Mouse (Mus musculus) cerebellum, postnatal 36 days (tissue): ENCODE results near the gene Tox4.

Experiments used
- DNase-seq, 2 experiments: peaks; one replicate each; pipeline ENCODE4 v3.0.0; 2021 to 2022; ENCODE audit warnings: mixed read lengths in 2 of 2

Gene Tox4

DNA sequence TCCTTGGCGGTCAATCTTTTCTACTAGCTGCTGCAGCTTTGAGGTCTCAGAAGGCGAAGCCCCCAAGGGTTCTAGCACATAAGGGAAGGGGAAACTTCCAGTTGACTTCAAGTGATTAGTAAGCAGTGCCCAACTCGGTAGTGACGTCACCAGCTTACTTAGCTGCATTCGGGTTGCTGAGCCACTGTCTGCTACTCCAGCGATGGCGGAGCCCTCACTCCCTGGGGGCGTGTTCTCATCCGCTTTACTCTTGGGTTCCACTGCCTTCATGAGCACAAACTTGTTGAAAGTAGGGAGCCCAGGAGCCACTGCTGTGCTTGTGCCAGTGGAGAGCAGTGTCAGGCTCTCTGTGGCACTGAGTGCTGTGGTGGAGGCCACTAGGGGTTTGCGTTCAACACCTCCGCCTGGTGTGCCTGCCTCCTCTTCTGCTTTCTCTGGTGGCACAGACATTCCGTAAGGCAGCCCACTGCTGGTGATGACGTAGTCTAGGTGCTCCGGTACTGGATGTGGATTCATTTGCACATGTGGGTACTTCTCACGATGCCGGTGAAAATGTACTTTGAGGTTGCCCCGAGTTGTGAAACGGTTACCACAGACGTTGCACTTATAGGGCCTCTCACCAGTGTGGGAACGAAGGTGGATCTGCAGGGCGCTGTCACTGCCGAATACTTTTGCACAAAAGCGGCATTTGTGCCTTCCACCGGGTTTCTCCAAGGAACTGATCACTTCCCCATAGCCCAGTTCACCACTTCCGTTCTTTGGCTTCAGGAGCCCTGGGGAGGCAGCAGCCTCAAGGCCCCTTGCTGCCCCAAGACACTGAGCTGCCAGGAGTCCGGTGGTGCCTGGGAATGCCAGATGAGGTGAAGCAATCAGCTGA lies 35.2 kb downstream of the Tox4 start:
- no peak for DNase-seq

DNA sequence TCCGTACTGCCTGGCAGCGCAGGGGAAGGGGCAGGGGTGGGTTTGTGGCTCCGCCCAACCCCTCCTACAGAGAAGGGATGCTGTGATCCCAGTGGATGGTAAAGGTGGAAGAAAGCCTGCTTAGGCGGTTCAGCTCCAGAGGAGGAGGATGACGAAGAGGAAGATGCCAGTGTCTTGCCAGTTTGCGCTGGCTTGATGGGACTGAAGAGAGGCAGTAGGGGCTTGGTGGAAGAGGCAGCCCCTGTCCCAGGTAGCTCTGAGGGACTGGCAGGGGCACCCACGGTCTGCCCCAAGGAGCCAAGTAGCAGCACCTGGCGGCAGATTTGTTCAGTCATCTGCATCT lies 35.8 kb downstream of the Tox4 start:
- DNase-seq, result peak in 1 of 2 experiments; percentile 16

DNA sequence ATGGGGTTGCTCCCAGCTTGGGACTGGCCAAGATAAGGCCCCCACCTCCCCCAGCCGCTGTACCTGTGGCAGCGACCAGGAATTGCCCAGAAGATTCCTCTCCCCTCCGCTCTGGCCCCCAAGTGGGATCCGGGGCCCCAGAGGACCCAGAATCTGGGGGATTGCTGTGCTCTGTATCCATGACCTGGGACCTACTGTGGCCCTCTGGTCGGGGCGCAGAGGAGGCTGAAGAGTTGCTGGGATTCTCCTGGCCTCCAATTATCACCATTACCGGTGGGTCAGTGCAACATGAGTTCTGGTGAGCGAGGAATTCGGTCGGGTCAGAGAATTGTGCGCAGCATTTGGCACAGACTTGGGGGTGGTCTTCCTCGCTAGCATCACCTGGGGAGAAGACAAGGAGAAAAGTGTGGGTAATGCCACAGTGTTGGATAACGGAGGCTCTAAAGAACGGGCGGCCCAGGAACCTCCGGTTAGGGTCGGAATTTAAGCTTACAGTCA lies 36.4 kb downstream of the Tox4 start:
- peak in 1 of 2 experiments; percentile 13 for DNase-seq

DNA sequence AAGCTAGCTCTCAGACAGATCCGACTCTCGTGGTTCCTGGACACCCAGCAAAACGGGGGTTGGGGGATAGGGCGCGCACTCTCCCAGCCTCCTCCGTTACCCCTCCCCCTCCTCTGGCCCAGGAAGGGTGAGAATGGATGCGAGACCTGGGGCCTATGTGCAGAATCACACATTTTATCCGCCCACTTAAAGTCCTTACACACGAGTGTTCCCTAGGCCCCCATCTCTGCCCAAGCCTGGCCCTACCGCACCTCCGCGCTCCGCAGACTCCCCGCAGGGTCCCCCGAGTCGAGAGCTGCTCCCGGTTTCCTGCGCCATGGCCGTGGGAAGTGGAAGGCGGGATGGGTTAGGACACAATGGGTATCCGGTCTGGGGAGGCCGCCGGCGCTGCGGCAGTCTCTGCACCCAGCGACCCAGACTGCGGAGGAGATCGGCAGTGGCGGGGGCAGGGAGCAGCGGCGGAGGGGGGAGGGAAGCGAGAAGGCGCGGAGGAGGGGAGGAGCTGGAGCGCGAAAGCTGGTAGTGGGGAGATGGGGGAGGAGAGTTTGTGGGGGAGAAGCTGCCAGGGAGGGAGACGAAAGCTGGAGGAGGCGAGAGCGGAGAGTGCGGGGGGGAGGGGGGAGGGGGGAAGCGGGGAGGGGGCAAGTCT lies 37.0 kb downstream of the Tox4 start:
- peak; percentile 69 to 77 for DNase-seq

DNA sequence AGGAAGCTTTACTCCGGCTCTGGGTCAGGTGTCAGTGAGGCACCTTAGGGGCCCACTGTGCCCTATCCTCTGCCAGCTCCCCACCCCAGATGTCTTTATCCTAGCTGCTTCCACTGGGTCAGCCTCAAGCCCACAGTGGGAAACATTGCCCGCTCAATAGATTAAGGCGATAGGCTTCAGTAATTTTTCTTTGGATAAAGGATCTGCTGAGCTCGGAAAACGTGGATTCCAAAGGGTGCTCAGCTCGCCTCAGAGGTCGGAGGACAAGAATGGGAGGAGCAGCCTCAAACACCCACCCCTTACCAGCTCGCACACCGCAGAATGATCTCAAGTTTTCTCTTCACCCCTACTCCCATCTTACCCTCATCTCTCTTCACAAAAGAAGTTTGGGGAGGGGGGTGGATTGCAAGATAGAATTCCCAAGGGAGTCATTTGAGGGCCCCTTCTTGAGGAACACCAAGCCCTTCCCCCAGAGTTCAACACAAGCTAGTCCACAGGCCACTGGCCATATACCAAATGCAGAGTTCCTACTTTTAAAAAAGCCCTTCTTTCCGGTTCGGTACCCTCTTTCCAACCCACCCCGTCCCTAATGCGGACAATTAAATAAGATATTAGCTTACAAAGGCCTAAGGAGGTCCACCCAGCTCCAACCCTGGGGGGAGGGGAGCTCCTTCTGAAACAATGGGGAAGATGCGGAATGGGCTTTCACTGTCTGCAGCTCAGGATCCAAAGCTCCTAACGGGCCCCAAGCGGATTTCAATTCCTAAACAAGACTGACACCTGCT lies 37.7 kb downstream of the Tox4 start:
- peak; percentile 27 to 50 for DNase-seq

DNA sequence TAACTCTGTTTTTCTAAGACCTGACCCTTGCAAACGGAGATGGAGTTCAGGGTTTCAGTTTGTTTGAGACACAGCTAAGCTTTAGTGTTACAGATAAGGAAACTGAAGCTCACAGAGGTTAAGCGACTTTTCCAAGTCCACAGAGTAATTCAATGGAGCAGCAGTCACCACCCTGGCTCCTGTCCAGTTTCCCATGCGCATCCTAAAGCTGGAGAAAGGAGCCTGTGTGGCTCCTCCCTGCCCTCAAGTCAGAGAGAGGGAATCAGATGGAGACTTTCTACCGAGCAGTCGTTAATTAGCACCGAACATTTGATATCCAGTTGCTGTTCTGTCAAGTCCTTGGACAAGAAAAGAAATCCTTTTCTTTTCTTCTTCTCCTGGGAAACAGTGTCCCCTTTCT lies 40.4 kb downstream of the Tox4 start:
- DNase-seq, result no peak

DNA sequence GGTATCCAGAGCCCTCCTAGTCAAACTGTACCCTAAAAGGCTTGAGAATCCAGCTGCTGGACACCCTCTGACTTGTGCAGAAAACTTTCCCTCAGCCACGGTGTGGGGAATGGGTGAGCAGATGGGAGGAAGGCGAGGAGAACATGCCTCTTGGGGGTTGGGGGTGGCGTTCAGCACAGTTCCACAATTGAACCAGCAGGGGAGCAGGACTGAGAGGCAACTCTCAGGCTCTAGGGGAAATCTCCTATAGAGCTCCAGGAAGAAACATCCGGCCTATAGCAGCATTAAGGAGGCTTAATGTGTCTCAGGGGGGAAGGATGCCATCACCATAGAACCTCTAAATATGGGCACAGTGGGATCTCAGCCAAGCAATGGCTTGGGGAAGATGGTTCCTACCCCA lies 46.9 kb downstream of the Tox4 start:
- no peak for DNase-seq

DNA sequence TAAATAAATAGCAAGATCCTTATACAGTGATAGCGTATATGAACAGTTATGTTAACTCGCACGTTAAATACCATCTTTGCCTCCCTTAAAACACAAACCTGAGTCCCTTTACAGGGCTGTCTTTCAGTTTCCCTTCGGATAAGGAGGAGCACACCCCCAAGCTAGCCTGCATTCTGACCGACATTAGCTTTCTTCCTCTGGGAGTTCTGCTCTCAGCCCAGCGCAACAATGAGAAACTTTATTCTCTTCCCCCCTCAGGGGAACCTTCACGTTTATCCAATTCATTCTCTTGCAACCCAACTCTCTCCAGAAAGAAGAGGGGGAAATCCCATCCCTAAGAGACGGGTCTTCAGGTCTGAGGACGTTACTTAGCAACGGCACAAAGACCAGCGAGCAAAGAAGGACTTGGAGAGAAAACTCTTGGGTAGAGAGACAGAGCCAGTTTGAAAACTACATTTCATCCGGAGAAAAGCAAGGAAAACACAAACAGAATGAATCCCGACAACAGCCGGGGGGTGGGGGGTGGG lies 48.5 kb downstream of the Tox4 start:
- no peak for DNase-seq

DNA sequence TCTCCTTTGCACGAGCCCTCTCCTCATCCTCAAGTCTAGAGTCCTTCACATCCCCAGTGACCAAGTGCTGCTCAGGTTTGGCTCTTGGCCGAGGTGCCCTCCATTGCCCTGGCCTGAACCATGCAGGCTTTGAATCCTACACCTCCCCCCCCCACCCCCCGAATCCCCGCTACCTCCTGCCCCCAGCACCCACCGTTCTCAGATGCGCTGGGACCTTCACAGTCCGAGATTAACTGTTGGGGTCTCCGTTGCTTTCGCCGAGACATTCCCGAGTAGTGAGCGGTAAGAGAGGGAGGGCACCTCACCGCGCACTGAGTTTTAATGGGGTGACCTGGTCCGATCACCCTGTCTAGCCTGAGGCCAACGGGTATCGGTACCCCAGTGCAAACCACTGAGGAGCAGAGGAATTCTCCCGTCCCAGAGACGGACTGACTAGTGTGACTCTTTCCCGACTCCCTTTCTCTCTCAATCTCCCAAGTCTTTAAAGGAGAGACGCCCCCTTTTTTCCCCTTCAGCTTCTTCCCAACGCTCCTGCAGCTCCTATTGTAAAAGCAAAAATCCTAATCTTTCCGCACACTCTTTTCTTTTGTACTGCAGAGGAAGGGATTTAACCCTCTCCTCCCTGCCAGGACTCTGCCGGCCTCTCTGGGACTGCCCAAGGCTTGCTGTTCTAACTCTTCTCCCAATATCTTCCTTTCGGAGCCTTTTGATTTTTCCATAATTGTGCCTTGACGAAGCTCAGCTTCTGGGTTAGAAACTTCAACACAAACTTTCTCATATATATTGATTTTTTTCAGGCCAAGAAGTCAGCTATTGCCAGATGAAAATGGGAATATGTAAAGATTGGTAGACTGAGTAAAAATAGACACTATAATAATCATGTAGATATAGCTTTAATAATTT lies 49.2 kb downstream of the Tox4 start, which contains the start of gene Sall2:
Gene Sall2, minus strand, starts transcription at position 853 of the 903 bp plus-strand sequence.
- no peak for DNase-seq

DNA sequence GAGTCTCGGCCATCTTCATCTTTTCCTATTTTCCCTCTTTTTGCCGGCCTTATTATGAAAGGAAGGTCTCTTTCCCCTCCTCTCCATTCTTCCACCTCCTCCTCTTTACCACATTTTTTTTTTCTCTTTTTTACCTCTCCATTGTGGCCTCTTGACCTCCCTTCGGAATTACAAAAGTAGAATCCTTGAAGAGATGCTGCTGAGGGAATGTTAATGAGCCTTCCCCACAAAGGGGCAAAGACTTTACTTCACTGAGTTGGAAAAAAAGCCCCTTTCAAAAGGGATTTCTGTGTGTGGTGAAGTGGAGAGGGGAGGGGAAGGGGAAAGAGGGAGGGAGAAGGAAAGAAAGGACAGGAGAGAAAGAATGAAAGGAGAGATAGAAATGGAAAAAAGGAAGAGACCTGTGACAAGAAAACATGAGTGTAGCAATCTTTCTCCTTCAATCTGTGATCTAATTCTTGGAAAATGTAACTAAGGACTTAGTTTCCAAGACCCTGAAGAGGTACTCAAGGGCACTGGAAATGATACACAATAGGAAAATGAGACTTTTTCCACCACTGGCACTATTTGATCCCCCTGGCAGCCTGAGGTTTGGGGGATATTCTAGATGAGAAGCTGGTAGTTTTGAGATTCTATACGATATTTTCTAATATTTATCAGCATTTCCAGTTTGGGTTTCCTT lies 52.3 kb downstream of the Tox4 start:
- no peak for DNase-seq

DNA sequence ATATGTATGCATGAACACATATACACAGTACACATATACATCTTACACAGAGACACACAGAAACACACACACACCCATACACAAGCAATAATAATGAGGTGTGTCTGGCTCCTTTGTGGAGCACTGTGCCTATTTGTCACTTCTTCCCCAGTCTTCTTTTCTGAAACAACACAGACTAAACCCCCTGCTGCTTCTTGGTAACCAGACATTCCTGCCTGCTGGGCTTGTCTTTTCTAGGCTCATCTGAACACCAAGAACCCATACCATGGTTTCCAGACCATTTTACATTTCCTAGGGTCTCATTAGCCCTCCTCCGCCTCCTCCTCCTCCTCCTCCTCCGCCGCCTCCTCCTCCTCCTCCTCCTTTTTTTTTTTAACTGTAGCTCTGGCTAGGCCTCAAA lies 53.2 kb downstream of the Tox4 start:
- DNase-seq, result no peak

DNA sequence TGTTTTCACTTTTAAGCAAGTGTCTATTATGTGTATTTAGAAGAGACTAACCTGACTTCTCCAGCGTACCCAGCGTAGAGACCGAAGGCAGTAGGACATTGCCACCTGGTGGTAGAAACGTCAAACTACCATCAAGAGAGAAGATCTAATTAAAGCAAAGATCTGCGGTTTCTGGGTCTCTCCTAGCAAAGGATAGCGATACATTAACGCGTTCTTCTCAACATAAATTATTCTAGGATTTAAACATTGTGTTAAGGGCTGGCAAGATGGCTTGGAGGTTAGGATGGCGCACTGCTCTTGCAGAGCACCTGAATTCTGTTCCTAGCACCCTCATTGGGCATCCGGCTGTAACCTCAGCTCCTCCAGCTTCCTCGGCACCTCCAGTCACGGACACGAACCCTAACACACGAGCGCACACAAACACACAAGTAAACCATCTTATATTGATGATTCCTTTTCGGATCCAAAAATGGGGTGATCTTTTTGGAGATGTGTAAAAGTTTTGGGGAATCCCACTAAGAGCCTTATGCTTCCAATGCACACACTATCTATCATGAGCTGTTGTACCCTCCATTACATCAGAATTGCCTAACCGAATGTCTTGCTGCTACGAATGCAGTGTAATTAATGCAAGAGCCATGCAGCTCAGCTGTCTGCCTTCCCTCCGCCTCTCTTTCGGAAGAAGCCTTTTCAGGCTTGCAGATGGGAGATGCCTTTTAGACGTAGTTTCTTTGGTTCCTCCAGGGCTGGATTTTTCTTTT lies 60.0 kb downstream of the Tox4 start:
- peak; percentile 40 to 73 for DNase-seq

DNA sequence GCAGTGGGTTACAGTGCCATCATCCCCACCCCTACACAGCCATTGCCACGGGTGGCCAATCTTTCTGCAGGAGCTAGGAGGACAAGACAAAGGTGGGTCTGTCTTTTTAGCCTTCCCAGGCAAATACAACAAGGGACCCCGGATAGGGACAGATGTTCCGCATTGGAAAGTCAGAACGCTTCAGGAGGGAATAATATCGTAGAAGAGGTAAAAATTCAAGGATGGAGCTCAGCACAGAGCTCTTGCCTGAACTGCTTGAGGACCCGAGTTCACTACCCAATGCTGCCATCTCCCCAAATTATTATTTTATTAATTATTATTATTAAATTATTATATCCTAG lies 60.5 kb downstream of the Tox4 start:
- DNase-seq, result no peak
